Mouse (Mus musculus): ENCODE measurements around the gene Fitm1.

DNA sequence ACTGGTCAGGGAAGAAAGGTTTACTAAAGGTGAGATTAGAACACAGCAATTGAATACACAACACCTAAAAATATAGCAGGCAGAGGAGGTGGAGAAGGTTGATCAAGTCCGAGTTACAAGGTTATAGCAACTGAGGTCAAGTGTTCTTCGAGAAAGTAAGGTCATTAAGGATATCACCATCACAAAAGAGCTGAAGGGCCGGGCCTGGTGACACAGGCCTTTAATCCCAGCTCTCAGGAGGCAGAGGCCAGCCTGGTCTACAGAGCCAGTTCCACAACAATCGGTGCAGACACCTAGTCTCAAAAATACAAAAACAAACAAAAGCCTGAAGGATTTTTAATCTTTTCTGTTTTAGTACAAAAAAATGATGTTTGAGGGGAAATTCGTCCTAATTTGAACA is 24.1 kb upstream of the Fitm1 start:
- TF ChIP-seq POLR2A (IDR thresholded peaks at IDR 0.05; ENCODE audit: low read depth, low read length) (no peak), CTCF (conservative IDR thresholded peaks at IDR 0.05; ENCODE audit: insufficient read depth, insufficient read length, low read depth, low read length) (no peak)
